Mouse (Mus musculus) heart, postnatal 0 days (tissue): ENCODE data around the gene Itga2.

Experiments used
- CTCF ChIP-seq: IDR thresholded peaks from 2 replicates; pipeline ENCODE4 v1.5.1; 2016; ENCODE audit warnings: antibody characterized with exemption, control low read depth, low read depth
- EP300 ChIP-seq: IDR thresholded peaks from 2 replicates; pipeline ENCODE4 v1.6.1; 2016; ENCODE audit warnings: antibody characterized with exemption, low read depth

GRCm38 (mm10) chr13:114838535-114838990, 93.3 kb downstream of the Itga2 start:
- no peak for TF ChIP-seq CTCF
- TF ChIP-seq EP300, result no peak
